Mouse (Mus musculus) lung, embryonic 15.5 days (tissue): Measurements from ENCODE around the gene Mylk. TPM values are rescaled to one million over a fixed set of nuclear protein-coding genes. Genes with fewer than 3 reads are reported as not detected.

Source experiments
- ATAC-seq: fragments of 200-750 bp; cut with Nextera tagmentation; 2 replicates; pipeline ENCODE4 v1.8.0; 2017; ENCODE audit warnings: moderate number of reproducible peaks, borderline replicate concordance; ENCODE audit not compliant: low FRiP score, low TSS enrichment; ENCODE audit errors: extremely low read depth
- H3K27ac ChIP-seq: fragments of 300-500 bp; sonication (generic); 2 replicates; pipeline ENCODE4 v1.5.1; 2015; ENCODE audit warnings: moderate library complexity, mild to moderate bottlenecking, inconsistent platforms
- H3K27me3 ChIP-seq: fragments of 300-500 bp; sonication (generic); 2 replicates; pipeline ENCODE4 v1.6.1; 2015; ENCODE audit warnings: inconsistent platforms
- H3K36me3 ChIP-seq: fragments of 300-500 bp; sonication (generic); 2 replicates; pipeline ENCODE4 v1.6.1; 2015; ENCODE audit warnings: inconsistent platforms
- H3K4me1 ChIP-seq: fragments of 300-500 bp; sonication (generic); 2 replicates; pipeline ENCODE4 v1.6.1; 2015; ENCODE audit warnings: inconsistent platforms
- H3K4me2 ChIP-seq: fragments of 300-500 bp; sonication (generic); 2 replicates; pipeline ENCODE4 v1.6.1; 2015; ENCODE audit warnings: inconsistent platforms, mild to moderate bottlenecking, moderate library complexity
- H3K4me3 ChIP-seq: fragments of 300-500 bp; sonication (generic); 2 replicates; pipeline ENCODE4 v1.5.1; 2015; ENCODE audit warnings: mild to moderate bottlenecking, inconsistent platforms
- H3K9ac ChIP-seq: fragments of 300-500 bp; sonication (generic); 2 replicates; pipeline ENCODE4 v1.6.1; 2015; ENCODE audit warnings: inconsistent platforms
- H3K9me3 ChIP-seq: fragments of 300-500 bp; sonication (generic); 2 replicates; pipeline ENCODE4 v1.6.1; 2016; ENCODE audit warnings: inconsistent platforms
- WGBS: fragments of 180-500 bp; shearing (Covaris S2); methylation state at CpG from one replicate; pipeline ENCODE4 v1.1.7; 2015; 5-methylcytosine and 5-hydroxymethylcytosine counted together
- polyA plus RNA-seq: library from polyadenylated mRNA; unstranded; fragments of >200 nt; fragmentation: Nextera tagmentation; extraction: Ambion mirVana; gene quantifications from 2 replicates; pipeline ENCODE4 v1.2.1, GENCODE M21; 2015

Mylk gene
- polyA plus RNA-seq, 1 experiment from 2014 or later: 147 TPM

- no peak overlapping the region for H3K27ac ChIP-seq
- H3K4me2 ChIP-seq: no peak overlapping the region
- WGBS: 74% methylated on average over 12 of the region's 12 CpGs
- ATAC-seq: no peak
- no peak overlapping the region for H3K4me3 ChIP-seq
- H3K4me1 ChIP-seq: no peaks in the 10 kb centered on the region
- H3K9ac ChIP-seq: no peak overlapping the region
- no peaks in the 10 kb centered on the region for H3K27me3 ChIP-seq
- H3K9me3 ChIP-seq: no peaks in the 10 kb centered on the region
- H3K36me3 ChIP-seq: peaks cover 66% of the 10 kb centered on the region
Observed at GRCm38 (mm10) chr16:34972471-34972870, 227.5 kb downstream of the Mylk start.

GRCm38 (mm10) chr16:34975544-34975943 is 230.5 kb downstream of the Mylk start:
- Histone ChIP-seq H3K36me3 (peaks cover 73% of the 10 kb centered on the region), H3K9me3 (no peaks in the 10 kb centered on the region), H3K4me1 (no peaks in the 10 kb centered on the region; the same call in 1 of the 2 replicates), H3K27ac (no peak overlapping the region), H3K4me3 (no peak overlapping the region), H3K27me3 (no peaks in the 10 kb centered on the region), H3K4me2 (no peak overlapping the region), H3K9ac (no peak overlapping the region)
- 44% methylated on average over 2 of the region's 2 CpGs for WGBS
- no peak for ATAC-seq

GRCm38 (mm10) chr16:34976630-34977029 is 231.6 kb downstream of the Mylk start:
- Histone ChIP-seq H3K27me3 (no peaks in the 10 kb centered on the region), H3K4me2 (no peak overlapping the region), H3K9me3 (no peaks in the 10 kb centered on the region), H3K27ac (no peak overlapping the region), H3K36me3 (peaks cover 74% of the 10 kb centered on the region), H3K4me1 (no peaks in the 10 kb centered on the region; the same call in 1 of the 2 replicates), H3K4me3 (no peak overlapping the region), H3K9ac (no peak overlapping the region)
- ATAC-seq: no peak
- 75% methylated on average over 13 of the region's 13 CpGs for WGBS

GRCm38 (mm10) chr16:34978018-34978417 is 233.0 kb downstream of the Mylk start:
- no peak overlapping the region for H3K4me3 ChIP-seq
- no peaks in the 10 kb centered on the region for H3K9me3 ChIP-seq
- H3K4me1 ChIP-seq: no peaks in the 10 kb centered on the region; the same call in 1 of the 2 replicates
- no peak overlapping the region for H3K4me2 ChIP-seq
- no peak for ATAC-seq
- peaks cover 73% of the 10 kb centered on the region for H3K36me3 ChIP-seq
- WGBS: 91% methylated on average over 7 of the region's 7 CpGs
- H3K27me3 ChIP-seq: no peaks in the 10 kb centered on the region
- no peak overlapping the region for H3K9ac ChIP-seq
- no peak overlapping the region for H3K27ac ChIP-seq

- Histone ChIP-seq H3K27me3 (no peaks in the 10 kb centered on the region), H3K27ac (no peak overlapping the region), H3K4me3 (no peak overlapping the region), H3K4me1 (peaks cover 7% of the 10 kb centered on the region), H3K9me3 (no peaks in the 10 kb centered on the region), H3K9ac (no peak overlapping the region), H3K4me2 (no peak overlapping the region), H3K36me3 (peaks cover 75% of the 10 kb centered on the region)
- 70% methylated on average over 7 of the region's 7 CpGs for WGBS
- ATAC-seq: no peak
Observed at GRCm38 (mm10) chr16:34981009-34981408, 236.0 kb downstream of the Mylk start.

GRCm38 (mm10) chr16:34984203-34985030 is 239.4 kb downstream of the Mylk start:
- no peak overlapping the region for H3K4me2 ChIP-seq
- peaks cover 7% of the 10 kb centered on the region for H3K4me1 ChIP-seq
- no peak for ATAC-seq
- H3K9ac ChIP-seq: no peak overlapping the region
- H3K27me3 ChIP-seq: no peaks in the 10 kb centered on the region
- 0 out of 2 replicates have a peak overlapping the region, but pooled peaks have one; percentile 1 for H3K27ac ChIP-seq
- H3K4me3 ChIP-seq: no peak overlapping the region
- no peaks in the 10 kb centered on the region for H3K9me3 ChIP-seq
- peaks cover 75% of the 10 kb centered on the region for H3K36me3 ChIP-seq
- WGBS: 36% methylated on average over 11 of the region's 11 CpGs

- Histone ChIP-seq H3K27ac (no peak overlapping the region), H3K4me2 (no peak overlapping the region), H3K4me1 (peaks cover 7% of the 10 kb centered on the region)
Observed at GRCm38 (mm10) chr16:34985031-34985346, 240.0 kb downstream of the Mylk start.

GRCm38 (mm10) chr16:34986211-34986825 is 241.3 kb downstream of the Mylk start:
- WGBS: 88% methylated on average over 13 of the region's 13 CpGs

More at GRCm38 (mm10) chr16:34985031-34985346, 240.0 kb downstream of the Mylk start:
- Histone ChIP-seq H3K27me3 (no peaks in the 10 kb centered on the region), H3K4me3 (no peak overlapping the region), H3K9me3 (no peaks in the 10 kb centered on the region), H3K36me3 (peaks cover 75% of the 10 kb centered on the region), H3K9ac (no peak overlapping the region)
- no peak for ATAC-seq
- 66% methylated on average over 2 of the region's 2 CpGs for WGBS

GRCm38 (mm10) chr16:34991365-34991764 is 246.4 kb downstream of the Mylk start:
- WGBS: 70% methylated on average over 3 of the region's 3 CpGs
- Histone ChIP-seq H3K36me3 (peaks cover 43% of the 10 kb centered on the region), H3K4me3 (no peak overlapping the region), H3K4me2 (no peak overlapping the region), H3K9ac (no peak overlapping the region), H3K4me1 (peaks cover 14% of the 10 kb centered on the region), H3K27ac (no peak overlapping the region), H3K27me3 (no peaks in the 10 kb centered on the region), H3K9me3 (no peaks in the 10 kb centered on the region)
- ATAC-seq: no peak

More at GRCm38 (mm10) chr16:34986211-34986825, 241.3 kb downstream of the Mylk start:
- H3K36me3 ChIP-seq: peaks cover 69% of the 10 kb centered on the region
- H3K9me3 ChIP-seq: no peaks in the 10 kb centered on the region
- ATAC-seq: no peak
- no peak overlapping the region for H3K9ac ChIP-seq
- peaks cover 7% of the 10 kb centered on the region; the same call in 1 of the 2 replicates for H3K4me1 ChIP-seq
- H3K27ac ChIP-seq: no peak overlapping the region
- H3K27me3 ChIP-seq: no peaks in the 10 kb centered on the region
- no peak overlapping the region for H3K4me2 ChIP-seq
- no peak overlapping the region for H3K4me3 ChIP-seq

GRCm38 (mm10) chr16:34992854-34993253 is 247.8 kb downstream of the Mylk start:
- Histone ChIP-seq H3K4me1 (peaks cover 28% of the 10 kb centered on the region), H3K27ac (no peak overlapping the region), H3K9me3 (no peaks in the 10 kb centered on the region), H3K27me3 (no peaks in the 10 kb centered on the region), H3K9ac (no peak overlapping the region), H3K36me3 (peaks cover 40% of the 10 kb centered on the region), H3K4me3 (no peak overlapping the region), H3K4me2 (no peak overlapping the region)
- 81% methylated on average over 5 of the region's 5 CpGs for WGBS
- ATAC-seq: no peak

- Histone ChIP-seq H3K36me3 (peaks cover 32% of the 10 kb centered on the region), H3K9me3 (no peaks in the 10 kb centered on the region), H3K27ac (peak overlapping the region; percentile 81), H3K4me1 (peaks cover 30% of the 10 kb centered on the region), H3K4me2 (no peak overlapping the region), H3K4me3 (no peak overlapping the region), H3K9ac (no peak overlapping the region), H3K27me3 (no peaks in the 10 kb centered on the region)
- 85% methylated on average over 10 of the region's 10 CpGs for WGBS
- no peak for ATAC-seq
Observed at GRCm38 (mm10) chr16:34993694-34994330, 248.8 kb downstream of the Mylk start.
